Mouse (Mus musculus): ENCODE measurements around the gene Copb2.

- TF ChIP-seq POLR2A (IDR thresholded peaks at IDR 0.05; ENCODE audit: low read depth, low read length), result no peak
- no peak for TF ChIP-seq CTCF (IDR thresholded peaks at IDR 0.05; ENCODE audit: borderline replicate concordance, insufficient read depth, low read length)
Observed at GRCm38 (mm10) chr9:98601837-98602359, 38.4 kb downstream of the Copb2 start.

Data from embryonic fibroblast, embryonic 13.5 days (primary cell).